Mouse (Mus musculus) limb, embryonic 14.5 days (tissue): ENCODE measurements around the gene Trim11. TPM values are rescaled to one million over a fixed set of nuclear protein-coding genes. Genes with fewer than 3 reads are reported as not detected.

ENCODE experiments used
- ATAC-seq: fragments of 200-750 bp; cut with Nextera tagmentation; 2 replicates; pipeline ENCODE4 v1.8.0; 2017; ENCODE audit warnings: low read depth, moderate number of reproducible peaks, moderate TSS enrichment; ENCODE audit not compliant: low FRiP score
- DNase-seq: peaks from one replicate; pipeline ENCODE4 v3.0.0-alpha.2; 2015; ENCODE audit warnings: low spot score
- H3K27ac ChIP-seq: fragments of 300-500 bp; sonication (generic); replicated peaks from 2 replicates; pipeline ENCODE4 v1.5.1; 2014; ENCODE audit warnings: low read depth, mild to moderate bottlenecking, low read length, moderate library complexity, mixed read lengths
- H3K27me3 ChIP-seq: fragments of 300-500 bp; sonication (generic); 2 replicates; pipeline ENCODE4 v1.6.1; 2014; ENCODE audit warnings: low read length, mixed read lengths; ENCODE audit not compliant: control insufficient read depth, insufficient read depth
- H3K36me3 ChIP-seq: fragments of 300-500 bp; sonication (generic); 2 replicates; pipeline ENCODE4 v1.6.1; 2014; ENCODE audit warnings: mild to moderate bottlenecking, low read length, moderate library complexity, mixed read lengths; ENCODE audit not compliant: control insufficient read depth, insufficient read depth
- H3K4me1 ChIP-seq: fragments of 300-500 bp; sonication (generic); 2 replicates; pipeline ENCODE4 v1.6.1; 2014; ENCODE audit warnings: antibody characterized with exemption, low read length, mixed read lengths; ENCODE audit not compliant: control insufficient read depth, insufficient read depth
- H3K4me2 ChIP-seq: fragments of 300-500 bp; sonication (generic); replicated peaks from 2 replicates; pipeline ENCODE4 v1.6.1; 2014; ENCODE audit warnings: low read depth, mild to moderate bottlenecking, low read length, moderate library complexity; ENCODE audit not compliant: severe bottlenecking
- H3K4me3 ChIP-seq: fragments of 300-500 bp; sonication (generic); replicated peaks from 2 replicates; pipeline ENCODE4 v1.5.1; 2014; ENCODE audit warnings: low read length
- H3K9ac ChIP-seq: fragments of 300-500 bp; sonication (generic); 2 replicates; pipeline ENCODE4 v1.6.1; 2014; ENCODE audit warnings: mild to moderate bottlenecking, low read depth, low read length, moderate library complexity; ENCODE audit not compliant: severe bottlenecking
- H3K9me3 ChIP-seq: fragments of 300-500 bp; sonication (generic); 2 replicates; pipeline ENCODE4 v1.6.1; 2016; ENCODE audit warnings: low read length; ENCODE audit not compliant: control insufficient read depth
- POLR2A ChIP-seq: fragments of 200-500 bp; IDR thresholded peaks from 2 replicates; pipeline ENCODE4 v1.8.0; 2012; ENCODE audit warnings: inconsistent platforms, mild to moderate bottlenecking, moderate library complexity, borderline replicate concordance; ENCODE audit not compliant: insufficient read depth, insufficient read length; ENCODE audit errors: extremely low read depth
- WGBS: fragments of 180-500 bp; shearing (Covaris S2); extraction: QIAGEN DNeasy Blood & Tissue Kit; methylation state at CpG from one replicate; pipeline ENCODE4 v1.1.7; 2014; 5-methylcytosine and 5-hydroxymethylcytosine counted together
- polyA plus RNA-seq, 2 experiments: library from polyadenylated mRNA; depleted of rRNA in 1 of 2; stranded (reverse) in 1 of 2; unstranded in 1 of 2; fragments of >200 nt; fragmentation: Nextera tagmentation in 1 of 2; extraction: Ambion mirVana in 1 of 2; gene quantifications; 2 replicates each; pipeline versions ENCODE4 v1.2.1 to v1.2.3; 2012 to 2014

Trim11 gene
- polyA plus RNA-seq, 2 experiments = 21.4 to 29.7 TPM

DNA sequence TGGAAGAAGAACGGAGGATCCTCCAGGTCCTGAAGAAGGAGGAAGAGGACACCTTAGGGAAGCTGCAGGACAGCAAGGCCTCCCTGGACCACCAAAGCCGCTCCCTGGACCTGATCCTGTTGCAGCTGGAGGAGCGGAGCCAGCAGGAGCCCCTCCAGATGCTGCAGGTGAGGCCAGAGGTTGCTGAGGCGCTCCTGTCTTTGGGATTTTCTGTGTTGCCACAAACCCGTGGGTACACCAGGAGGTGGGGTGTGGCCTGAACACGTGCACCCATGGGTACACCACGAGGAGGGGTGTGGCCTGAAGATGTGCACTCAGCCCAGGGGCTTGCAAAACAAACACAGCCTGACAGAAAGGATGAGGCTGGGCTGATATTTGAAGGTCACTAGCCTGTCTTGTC lies 9.3 kb upstream of the Trim11 start:
- Histone ChIP-seq H3K4me1 (no peaks in the 10 kb centered on the region), H3K27ac (no peak overlapping the region), H3K4me2 (no peak overlapping the region), H3K9me3 (no peaks in the 10 kb centered on the region), H3K9ac (no peak overlapping the region), H3K4me3 (no peak overlapping the region), H3K36me3 (peaks cover 16% of the 10 kb centered on the region), H3K27me3 (no peaks in the 10 kb centered on the region)
- DNase-seq (no peak), ATAC-seq (no peak)
- TF ChIP-seq POLR2A = no peak
- WGBS = 72% methylated on average over 7 of the region's 7 CpGs

DNA sequence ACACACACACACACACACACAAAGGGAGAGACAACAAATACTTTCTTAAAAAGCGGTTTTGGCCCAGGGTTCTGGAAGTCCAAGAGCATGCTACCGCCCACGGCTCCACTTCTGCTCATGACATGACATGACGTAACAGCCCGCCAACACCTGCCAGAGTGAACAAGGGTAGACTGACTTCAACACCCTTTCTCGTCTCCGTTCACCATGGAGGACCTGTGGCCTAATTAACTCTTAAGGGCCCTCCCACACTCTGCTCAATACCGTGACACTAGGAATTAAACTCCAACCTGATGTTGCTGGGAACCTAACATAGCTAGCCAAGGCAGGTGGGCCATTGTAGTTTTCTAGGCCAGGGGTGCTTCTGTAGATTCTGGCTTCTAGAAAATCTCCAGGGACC lies 8.9 kb upstream of the Trim11 start:
- DNase-seq = no peak
- no peak overlapping the region for H3K4me3 ChIP-seq
- 88% methylated on average over 8 of the region's 8 CpGs for WGBS
- H3K27ac ChIP-seq = no peak overlapping the region
- no peak overlapping the region for H3K9ac ChIP-seq
- H3K4me2 ChIP-seq = no peak overlapping the region
- H3K9me3 ChIP-seq = no peaks in the 10 kb centered on the region
- no peak for ATAC-seq
- H3K36me3 ChIP-seq = peaks cover 16% of the 10 kb centered on the region
- no peaks in the 10 kb centered on the region for H3K4me1 ChIP-seq
- TF ChIP-seq POLR2A = no peak
- no peaks in the 10 kb centered on the region for H3K27me3 ChIP-seq

DNA sequence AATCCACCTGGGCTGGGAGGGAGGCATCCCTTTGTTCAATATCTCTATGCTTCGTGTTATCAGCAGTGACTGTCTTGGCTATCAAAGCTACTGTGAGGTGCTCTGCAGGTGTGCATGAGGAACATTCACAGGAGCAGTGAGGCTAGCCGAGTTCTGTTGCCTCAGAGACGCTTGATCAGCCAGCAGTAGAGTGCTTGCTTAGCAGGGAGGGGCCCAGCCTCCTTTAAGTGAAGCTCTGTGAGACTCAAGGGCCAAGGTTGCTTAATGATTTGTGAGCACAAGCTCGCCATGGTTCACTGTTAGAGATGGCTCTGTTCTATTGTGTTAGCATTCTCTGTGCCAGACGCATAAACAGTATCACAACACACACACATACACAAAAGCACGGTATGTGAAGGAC lies 8.2 kb upstream of the Trim11 start:
- H3K27ac ChIP-seq = no peak overlapping the region
- WGBS = 75% methylated on average over 6 of the region's 6 CpGs
- no peak overlapping the region for H3K4me3 ChIP-seq
- DNase-seq = no peak
- H3K9ac ChIP-seq = no peak overlapping the region
- no peaks in the 10 kb centered on the region for H3K4me1 ChIP-seq
- ATAC-seq = no peak
- no peaks in the 10 kb centered on the region for H3K9me3 ChIP-seq
- H3K4me2 ChIP-seq = no peak overlapping the region
- H3K36me3 ChIP-seq = peaks cover 16% of the 10 kb centered on the region
- TF ChIP-seq POLR2A = no peak
- no peaks in the 10 kb centered on the region for H3K27me3 ChIP-seq

DNA sequence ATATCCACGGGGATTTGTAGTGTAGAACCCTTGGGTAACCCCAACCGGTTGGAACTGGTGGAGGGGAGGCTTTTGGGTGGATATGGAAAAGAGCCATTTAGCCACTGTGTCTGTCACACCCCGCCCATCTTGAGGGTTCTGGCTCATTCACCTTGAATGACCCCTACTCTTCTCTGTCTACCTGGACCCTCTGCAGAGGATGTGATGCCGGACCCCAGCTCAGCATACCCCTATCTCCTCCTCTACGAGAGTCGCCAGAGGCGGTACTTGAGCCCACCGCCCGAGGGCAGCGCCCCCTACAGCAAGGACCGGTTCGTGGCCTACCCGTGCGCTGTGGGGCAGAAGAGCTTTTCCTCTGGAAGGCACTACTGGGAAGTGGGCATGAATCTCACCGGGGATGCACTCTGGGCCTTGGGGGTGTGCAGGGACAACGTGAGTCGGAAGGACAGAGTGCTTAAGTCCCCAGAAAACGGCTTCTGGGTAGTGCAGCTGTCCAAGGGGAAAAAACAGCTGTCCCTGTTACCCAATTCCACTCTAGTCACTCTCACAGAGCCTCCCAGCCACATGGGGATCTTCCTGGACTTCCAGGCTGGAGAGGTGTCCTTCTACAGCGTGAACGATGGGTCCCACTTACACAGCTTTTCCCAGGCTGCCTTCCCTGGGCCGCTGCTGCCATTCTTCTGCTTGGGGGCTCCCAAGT lies 6.9 kb upstream of the Trim11 start:
- no peak for TF ChIP-seq POLR2A
- H3K36me3 ChIP-seq = peaks cover 16% of the 10 kb centered on the region
- H3K4me2 ChIP-seq = no peak overlapping the region
- ATAC-seq = no peak
- no peak overlapping the region for H3K4me3 ChIP-seq
- DNase-seq = no peak
- H3K27me3 ChIP-seq = no peaks in the 10 kb centered on the region
- no peaks in the 10 kb centered on the region for H3K4me1 ChIP-seq
- H3K27ac ChIP-seq = no peak overlapping the region
- no peaks in the 10 kb centered on the region for H3K9me3 ChIP-seq
- 92% methylated on average over 21 of the region's 21 CpGs for WGBS
- no peak overlapping the region for H3K9ac ChIP-seq

DNA sequence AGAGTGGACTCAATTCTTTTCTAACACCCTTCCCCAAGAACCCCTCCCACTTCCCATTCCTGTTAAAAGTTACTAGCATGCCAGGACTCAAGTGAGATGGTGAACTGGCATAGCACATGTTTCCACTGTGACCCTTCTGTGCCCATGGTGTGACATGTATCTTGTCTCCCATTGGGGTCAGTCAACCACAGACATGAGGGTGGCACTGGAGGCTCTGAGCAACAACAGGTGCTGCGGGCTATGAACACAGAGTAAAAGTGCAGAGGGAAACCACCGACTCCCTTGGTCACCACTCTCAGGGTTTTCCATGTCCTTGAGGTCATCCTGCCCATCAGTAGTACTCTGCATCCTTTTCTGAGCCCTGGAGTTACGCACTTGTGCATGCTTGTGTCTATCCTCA lies 6.1 kb upstream of the Trim11 start:
- Histone ChIP-seq H3K36me3 (peaks cover 16% of the 10 kb centered on the region), H3K4me1 (no peaks in the 10 kb centered on the region), H3K27ac (no peak overlapping the region), H3K9me3 (no peaks in the 10 kb centered on the region), H3K27me3 (no peaks in the 10 kb centered on the region), H3K4me3 (no peak overlapping the region), H3K4me2 (no peak overlapping the region), H3K9ac (no peak overlapping the region)
- DNase-seq (no peak), ATAC-seq (no peak)
- no peak for TF ChIP-seq POLR2A
- WGBS = 96% methylated on average over 3 of the region's 3 CpGs
